Mouse (Mus musculus): ENCODE results near the gene Tbc1d2. TPM values are rescaled to one million over a fixed set of nuclear protein-coding genes. Genes with fewer than 3 reads are reported as not detected.
A peak's percentile ranks its signal among the peaks of the same experiment; 100 is the strongest.
"Not testable (repeated sequence)": the region's sequence is repeated elsewhere in the genome, so short reads cannot be mapped to it uniquely, and the experiment has no call there.

Tbc1d2 gene
- total RNA-seq, 2 experiments from 2014 or later, result 0.39 to 0.59 TPM

GRCm38 (mm10) chr4:46578228-46578627, 71.8 kb downstream of the Tbc1d2 start:
- TF ChIP-seq CTCF (IDR thresholded peaks at IDR 0.05), result no peak
- Histone ChIP-seq H3K4me3 (no peak overlapping the region), H3K27ac (no peak overlapping the region)
- no peak for DNase-seq
- intact Hi-C loops (cut with DNase I), result no loop called here

DNA sequence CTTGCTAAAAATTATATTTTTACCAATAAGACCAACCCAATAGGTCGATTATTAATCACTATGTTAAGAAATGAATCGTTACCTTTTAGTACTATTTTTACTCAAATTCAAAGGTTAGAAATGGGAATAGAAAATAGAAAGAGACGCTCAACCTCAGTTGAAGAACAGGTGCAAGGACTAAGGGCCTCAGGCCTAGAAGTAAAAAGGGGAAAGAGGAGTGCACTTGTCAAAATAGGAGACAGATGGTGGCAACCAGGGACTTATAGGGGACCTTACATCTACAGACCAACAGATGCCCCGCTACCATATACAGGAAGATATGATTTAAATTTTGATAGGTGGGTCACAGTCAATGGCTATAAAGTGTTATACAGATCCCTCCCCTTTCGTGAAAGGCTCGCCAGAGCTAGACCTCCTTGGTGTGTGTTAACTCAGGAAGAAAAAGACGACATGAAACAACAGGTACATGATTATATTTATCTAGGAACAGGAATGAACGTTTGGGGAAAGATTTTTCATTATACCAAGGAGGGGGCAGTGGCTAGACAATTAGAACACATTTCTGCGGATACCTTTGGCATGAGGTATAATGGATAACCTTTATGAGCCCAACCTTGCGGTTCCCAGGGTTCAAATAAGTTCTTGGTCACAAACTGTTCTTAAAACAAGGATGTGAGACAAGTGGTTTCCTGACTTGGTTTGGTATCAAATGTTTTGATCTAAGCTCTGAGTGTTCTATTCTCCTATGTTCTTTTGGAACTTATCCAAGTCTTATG, 74.3 kb downstream of the Tbc1d2 start:
- intact Hi-C loops (cut with DNase I); H3K4me3 ChIP-seq; DNase-seq; H3K27ac ChIP-seq: not testable (repeated sequence)

- DNase-seq, result no peak
- Histone ChIP-seq H3K27ac (no peak overlapping the region), H3K4me3 (no peak overlapping the region)
- TF ChIP-seq CTCF (IDR thresholded peaks at IDR 0.05), result no peak
- intact Hi-C loops (cut with DNase I), result loop anchor here (1.0 kb wide), 1 partner anchor 10 kb away; no protein-coding TSS in a partner anchor
Measured at GRCm38 (mm10) chr4:46574841-46575240, 75.2 kb downstream of the Tbc1d2 start.

GRCm38 (mm10) chr4:46574024-46574753, 75.8 kb downstream of the Tbc1d2 start:
- intact Hi-C loops (cut with DNase I), result loop anchor here (1.0 kb wide), 1 partner anchor 11 kb away; no protein-coding TSS in a partner anchor
- TF ChIP-seq CTCF (IDR thresholded peaks at IDR 0.05), result no peak
- Histone ChIP-seq H3K4me3 (no peak overlapping the region), H3K27ac (no peak overlapping the region)
- no peak for DNase-seq

GRCm38 (mm10) chr4:46572616-46573015, 77.4 kb downstream of the Tbc1d2 start:
- no peak for TF ChIP-seq CTCF (IDR thresholded peaks at IDR 0.05)
- no peak overlapping the region for H3K4me3 ChIP-seq
- intact Hi-C loops (cut with DNase I), result no loop called here
- no peak for DNase-seq
- no peak overlapping the region for H3K27ac ChIP-seq

- no peak overlapping the region for H3K27ac ChIP-seq
- TF ChIP-seq CTCF (IDR thresholded peaks at IDR 0.05), result no peak
- no peak overlapping the region for H3K4me3 ChIP-seq
- DNase-seq, result no peak
- intact Hi-C loops (cut with DNase I), result no loop called here
Measured at GRCm38 (mm10) chr4:46571744-46572143, 78.3 kb downstream of the Tbc1d2 start.

DNA sequence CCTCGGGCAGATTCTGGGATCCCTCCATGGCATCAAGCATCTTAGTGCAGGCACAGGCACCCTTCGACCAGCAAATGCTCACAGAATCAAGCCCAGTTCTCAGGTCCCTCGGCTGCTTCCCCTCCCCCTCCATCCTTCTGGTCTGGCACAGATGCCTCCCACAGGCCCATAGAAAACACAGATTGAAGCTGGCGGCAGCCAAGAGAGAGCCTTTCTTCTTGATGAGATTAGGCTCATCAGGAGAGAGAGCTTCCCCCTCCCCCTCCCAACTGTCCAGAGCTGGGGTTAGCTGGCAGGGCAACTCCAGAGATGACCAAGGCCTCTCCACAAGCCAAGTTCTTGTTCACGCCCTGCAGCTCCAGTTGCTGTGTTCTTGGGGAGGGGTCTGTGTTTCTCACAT, 80.3 kb downstream of the Tbc1d2 start:
- no peak for TF ChIP-seq CTCF (IDR thresholded peaks at IDR 0.05)
- Histone ChIP-seq H3K4me3 (no peak overlapping the region), H3K27ac (no peak overlapping the region)
- DNase-seq, result no peak
- intact Hi-C loops (cut with DNase I), result no loop called here

- no peak overlapping the region for H3K27ac ChIP-seq
- TF ChIP-seq CTCF (IDR thresholded peaks at IDR 0.05), result no peak
- H3K4me3 ChIP-seq, result no peak overlapping the region
- DNase-seq, result no peak
- intact Hi-C loops (cut with DNase I), result no loop called here
Measured at GRCm38 (mm10) chr4:46568169-46568568, 81.8 kb downstream of the Tbc1d2 start.

GRCm38 (mm10) chr4:46566931-46567671, 82.9 kb downstream of the Tbc1d2 start:
- no peak overlapping the region for H3K4me3 ChIP-seq
- intact Hi-C loops (cut with DNase I), result no loop called here
- no peak for DNase-seq
- no peak overlapping the region for H3K27ac ChIP-seq
- no peak for TF ChIP-seq CTCF (IDR thresholded peaks at IDR 0.05)

DNA sequence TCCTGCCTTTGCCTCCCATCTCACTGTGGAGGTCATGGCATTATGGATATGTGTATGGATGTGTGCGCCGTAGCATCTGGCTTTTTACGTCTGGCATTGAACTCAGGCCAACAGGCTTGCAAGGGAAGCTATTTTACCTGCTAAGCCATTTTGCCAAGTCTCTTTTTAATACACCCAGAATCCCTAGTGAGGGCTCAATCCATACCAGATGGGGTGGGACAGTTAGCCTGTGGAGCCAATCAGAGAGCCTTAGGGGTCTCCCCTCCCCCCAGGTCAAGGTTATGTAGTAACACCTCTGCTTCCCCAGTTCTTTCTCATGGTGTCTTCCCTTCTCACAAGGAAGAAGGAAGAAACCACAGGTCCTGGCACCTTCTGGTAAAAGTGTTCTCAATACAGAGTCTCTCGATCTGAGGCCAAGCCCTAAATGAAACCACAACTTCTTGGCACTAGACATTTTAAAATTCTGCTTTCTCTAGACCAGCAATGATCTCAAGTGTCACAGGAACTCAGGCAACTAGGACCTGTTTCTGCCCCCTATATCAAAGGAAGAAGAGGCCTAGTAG, 84.5 kb downstream of the Tbc1d2 start:
- Histone ChIP-seq H3K27ac (no peak overlapping the region), H3K4me3 (no peak overlapping the region)
- DNase-seq, result no peak
- intact Hi-C loops (cut with DNase I), result no loop called here
- TF ChIP-seq CTCF (IDR thresholded peaks at IDR 0.05), result no peak

- no peak for DNase-seq
- intact Hi-C loops (cut with DNase I), result no loop called here
- H3K4me3 ChIP-seq, result no peak overlapping the region
- no peak overlapping the region for H3K27ac ChIP-seq
- TF ChIP-seq CTCF (IDR thresholded peaks at IDR 0.05), result no peak
Measured at GRCm38 (mm10) chr4:46564247-46564646, 85.8 kb downstream of the Tbc1d2 start.

DNA sequence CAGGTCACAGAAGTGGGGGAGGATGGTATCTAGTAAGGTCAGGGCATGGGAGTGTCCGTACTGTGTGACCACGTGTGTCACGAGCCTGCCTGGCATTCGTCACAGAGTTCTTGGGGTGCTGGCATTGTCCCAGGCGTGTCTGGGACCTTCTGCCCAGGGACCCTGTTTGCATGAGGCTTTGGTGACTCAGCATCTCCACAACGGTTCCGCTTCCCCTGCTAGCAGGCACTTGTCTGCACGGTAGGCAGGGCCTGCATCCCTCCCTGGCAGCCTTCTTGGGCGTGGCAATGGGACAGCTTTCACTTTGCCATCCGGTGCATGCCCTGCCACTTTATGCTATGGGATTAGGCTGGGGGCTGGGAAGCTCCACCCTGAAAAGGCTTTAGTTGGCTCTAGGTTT, 86.2 kb downstream of the Tbc1d2 start:
- no peak overlapping the region for H3K4me3 ChIP-seq
- H3K27ac ChIP-seq, result no peak overlapping the region
- intact Hi-C loops (cut with DNase I), result no loop called here
- TF ChIP-seq CTCF (IDR thresholded peaks at IDR 0.05), result no peak
- DNase-seq, result peak; percentile 40

DNA sequence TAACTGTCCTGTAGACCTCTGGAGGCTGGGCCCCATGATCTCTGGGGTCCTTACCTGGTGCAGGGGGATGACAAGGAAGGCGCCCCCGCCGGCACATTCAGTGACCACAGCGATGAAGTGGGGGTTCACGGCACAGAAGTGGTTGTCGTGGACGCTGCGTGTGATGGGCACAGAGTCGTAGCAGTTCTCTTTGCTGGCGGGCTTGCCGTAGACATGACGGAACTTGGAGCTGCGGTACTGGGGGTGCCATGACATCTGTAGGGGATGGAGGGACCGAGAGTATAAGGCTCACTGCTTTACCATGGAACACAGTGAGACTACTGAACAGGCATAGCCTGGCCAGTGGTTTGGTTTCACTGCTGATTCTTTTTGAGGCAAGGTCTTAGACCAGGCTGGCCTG, 87.2 kb downstream of the Tbc1d2 start:
- DNase-seq, result no peak
- H3K4me3 ChIP-seq, result no peak overlapping the region
- H3K27ac ChIP-seq, result no peak overlapping the region
- intact Hi-C loops (cut with DNase I), result no loop called here
- no peak for TF ChIP-seq CTCF (IDR thresholded peaks at IDR 0.05)
